Mouse (Mus musculus): ENCODE data around the gene Ffar1. TPM values are rescaled to one million over a fixed set of nuclear protein-coding genes. Genes with fewer than 3 reads are reported as not detected.
"Not testable (repeated sequence)": the region's sequence is repeated elsewhere in the genome, so short reads cannot be mapped to it uniquely, and the experiment has no call there.

The Ffar1 gene
- total RNA-seq, 2 experiments from 2014 or later = not detected

GRCm38 (mm10) chr7:30851421-30851820, 9.9 kb downstream of the Ffar1 start:
- DNase-seq (ENCODE audit: low spot score in 2 of 2) = no peak

- no peak for DNase-seq (ENCODE audit: low spot score in 2 of 2)
Measured at GRCm38 (mm10) chr7:30847934-30848333, 13.4 kb downstream of the Ffar1 start.

GRCm38 (mm10) chr7:30847386-30847785, 14.0 kb downstream of the Ffar1 start:
- DNase-seq (ENCODE audit: low spot score in 2 of 2) = no peak

- DNase-seq (ENCODE audit: low spot score in 2 of 2) = no peak
Measured at GRCm38 (mm10) chr7:30846505-30847053, 14.8 kb downstream of the Ffar1 start.

GRCm38 (mm10) chr7:30844676-30845297, 16.6 kb downstream of the Ffar1 start:
- DNase-seq (ENCODE audit: low spot score in 2 of 2) = no peak

- DNase-seq (ENCODE audit: low spot score in 2 of 2) = no peak
Measured at GRCm38 (mm10) chr7:30842092-30842491, 19.3 kb downstream of the Ffar1 start.

- DNase-seq (ENCODE audit: low spot score in 2 of 2) = no peak
Measured at GRCm38 (mm10) chr7:30841379-30841778, 20.0 kb downstream of the Ffar1 start.

- no peak for DNase-seq (ENCODE audit: low spot score in 2 of 2)
Measured at GRCm38 (mm10) chr7:30840306-30840705, 21.1 kb downstream of the Ffar1 start.

- no peak for DNase-seq (ENCODE audit: low spot score in 2 of 2)
Measured at GRCm38 (mm10) chr7:30837277-30837676, 24.1 kb downstream of the Ffar1 start.

- DNase-seq (ENCODE audit: low spot score in 2 of 2) = not testable (repeated sequence)
Measured at GRCm38 (mm10) chr7:30832684-30833083, 28.7 kb downstream of the Ffar1 start.

- DNase-seq (ENCODE audit: low spot score in 2 of 2) = no peak
Measured at GRCm38 (mm10) chr7:30832261-30832660, 29.1 kb downstream of the Ffar1 start.

GRCm38 (mm10) chr7:30829428-30829827, 31.9 kb downstream of the Ffar1 start:
- DNase-seq (ENCODE audit: low spot score in 2 of 2) = no peak

GRCm38 (mm10) chr7:30828871-30829270, 32.5 kb downstream of the Ffar1 start:
- not testable (repeated sequence) for DNase-seq (ENCODE audit: low spot score in 2 of 2)

GRCm38 (mm10) chr7:30826660-30827059, 34.7 kb downstream of the Ffar1 start:
- DNase-seq (ENCODE audit: low spot score in 2 of 2) = no peak

- no peak for DNase-seq (ENCODE audit: low spot score in 2 of 2)
Measured at GRCm38 (mm10) chr7:30824306-30824705, 37.1 kb downstream of the Ffar1 start.

GRCm38 (mm10) chr7:30823675-30824074, 37.7 kb downstream of the Ffar1 start, which contains the start of gene Ffar2:
TSS of gene Ffar2 (minus strand) at chr7:30823775.
- no peak for DNase-seq (ENCODE audit: low spot score in 2 of 2)

GRCm38 (mm10) chr7:30821532-30821931, 39.8 kb downstream of the Ffar1 start:
- no peak for DNase-seq (ENCODE audit: low spot score in 2 of 2)

- no peak for DNase-seq (ENCODE audit: low spot score in 2 of 2)
Measured at GRCm38 (mm10) chr7:30820854-30821445, 40.4 kb downstream of the Ffar1 start.

- DNase-seq (ENCODE audit: low spot score in 2 of 2) = no peak
Measured at GRCm38 (mm10) chr7:30820131-30820530, 41.2 kb downstream of the Ffar1 start.

GRCm38 (mm10) chr7:30812291-30812807, 49.0 kb downstream of the Ffar1 start:
- peak in 1 of 2 experiments; percentile 23 for DNase-seq (ENCODE audit: low spot score in 2 of 2)

GRCm38 (mm10) chr7:30811757-30812290, 49.5 kb downstream of the Ffar1 start:
- DNase-seq (ENCODE audit: low spot score in 2 of 2) = no peak

- DNase-seq (ENCODE audit: low spot score in 2 of 2) = no peak
Measured at GRCm38 (mm10) chr7:30810319-30810718, 51.0 kb downstream of the Ffar1 start.
